Mouse (Mus musculus) hindbrain, embryonic 10.5 days (tissue): ENCODE data around the gene 1700025C18Rik. TPM values are rescaled to one million over a fixed set of nuclear protein-coding genes. Genes with fewer than 3 reads are reported as not detected.

Source experiments
- DNase-seq: peaks from one replicate; pipeline ENCODE4 v3.0.0-alpha.2; 2017; ENCODE audit warnings: low spot score
- H3K27ac ChIP-seq: fragments of 300-500 bp; sonication (generic); 2 replicates; pipeline ENCODE4 v1.5.1; 2016; ENCODE audit warnings: mild to moderate bottlenecking, moderate library complexity
- H3K27me3 ChIP-seq: fragments of 300-500 bp; sonication (generic); 2 replicates; pipeline ENCODE4 v1.6.1; 2016; ENCODE audit warnings: mild to moderate bottlenecking; ENCODE audit not compliant: poor library complexity, insufficient read depth, severe bottlenecking
- H3K36me3 ChIP-seq: fragments of 300-500 bp; sonication (generic); 2 replicates; pipeline ENCODE4 v1.6.1; 2016; ENCODE audit warnings: mild to moderate bottlenecking, moderate library complexity
- H3K4me1 ChIP-seq: fragments of 300-500 bp; sonication (generic); replicated peaks from 2 replicates; pipeline ENCODE4 v1.6.1; 2016; ENCODE audit warnings: mild to moderate bottlenecking
- H3K4me3 ChIP-seq: fragments of 300-500 bp; sonication (generic); 2 replicates; pipeline ENCODE4 v1.5.1; 2016; ENCODE audit warnings: mild to moderate bottlenecking, moderate library complexity
- H3K9me3 ChIP-seq: fragments of 300-500 bp; sonication (generic); 2 replicates; pipeline ENCODE4 v1.6.1; 2016; ENCODE audit warnings: mild to moderate bottlenecking, moderate library complexity
- WGBS: fragments of 180-500 bp; shearing (Covaris S2); methylation state at CpG from one replicate; pipeline ENCODE4 v1.1.7; 2016; 5-methylcytosine and 5-hydroxymethylcytosine counted together
- polyA plus RNA-seq: library from polyadenylated mRNA; unstranded; fragments of >200 nt; fragmentation: Nextera tagmentation; extraction: Ambion mirVana; gene quantifications from 2 replicates; pipeline ENCODE4 v1.2.1, GENCODE M21; 2016

The 1700025C18Rik gene
- polyA plus RNA-seq, result not detected in 2 replicates

DNA sequence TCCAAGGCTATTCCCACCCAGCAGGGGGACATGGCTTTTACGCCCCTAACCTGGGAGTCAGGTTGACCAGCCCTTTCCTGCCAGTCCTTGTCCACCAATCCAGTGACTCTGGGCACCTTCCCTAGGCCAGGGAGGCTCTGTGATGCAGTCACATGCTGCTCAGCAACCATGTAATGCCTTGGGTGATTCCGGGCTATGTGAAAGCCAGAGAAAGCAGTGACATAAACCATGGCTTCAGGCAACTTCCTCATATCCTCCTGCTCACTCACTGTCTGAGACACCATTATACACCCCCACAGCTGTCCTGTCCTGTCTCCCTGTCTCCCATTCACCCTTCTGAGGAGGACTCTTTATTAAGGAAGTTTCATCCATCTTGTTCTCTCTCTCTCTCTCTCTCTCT, at the start of gene 1700025C18Rik:
Gene 1700025C18Rik (minus strand): TSS at position 101 of the 400 bp plus-strand sequence.
- WGBS, result 86% methylated on average over 2 of the region's 2 CpGs
- Histone ChIP-seq H3K27ac (peak within 1 kb of the TSS; percentile 41; the same call in 1 of the 2 replicates), H3K27me3 (peaks cover 31% of the 10 kb centered on the region), H3K4me1 (peaks cover 30% of the 10 kb centered on the region), H3K36me3 (no peaks in the 10 kb centered on the region), H3K4me3 (no peak within 1 kb of the TSS), H3K9me3 (no peaks in the 10 kb centered on the region)
- no peak for DNase-seq

DNA sequence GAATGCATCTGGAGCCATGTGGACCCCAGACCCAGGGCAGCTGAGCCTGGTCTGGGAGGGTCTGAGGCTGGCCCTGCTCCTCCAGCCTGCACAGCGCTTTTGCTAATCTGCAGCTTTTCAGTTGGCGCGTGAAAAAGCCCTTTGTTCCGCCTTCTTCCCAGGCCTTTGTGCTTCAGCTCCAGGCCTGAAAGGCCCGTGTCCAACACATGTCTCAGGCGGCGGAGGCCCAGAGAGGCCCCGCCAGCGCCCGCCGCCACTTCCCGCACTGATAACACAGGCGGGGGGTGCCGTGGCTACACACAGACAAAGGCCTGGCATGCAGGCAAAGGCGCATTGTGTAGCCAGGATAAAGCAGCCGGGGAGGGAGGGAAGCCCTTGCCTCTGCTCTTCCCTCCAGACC, 45.5 kb upstream of the 1700025C18Rik start:
- Histone ChIP-seq H3K27ac (peak overlapping the region; percentile 93), H3K4me3 (peak overlapping the region; percentile 20; the same call in 1 of the 2 replicates), H3K36me3 (no peaks in the 10 kb centered on the region), H3K9me3 (no peaks in the 10 kb centered on the region), H3K4me1 (peaks cover 98% of the 10 kb centered on the region), H3K27me3 (peaks cover 40% of the 10 kb centered on the region)
- peak; percentile 90 for DNase-seq
- 5% methylated on average over 16 of the region's 16 CpGs for WGBS

DNA sequence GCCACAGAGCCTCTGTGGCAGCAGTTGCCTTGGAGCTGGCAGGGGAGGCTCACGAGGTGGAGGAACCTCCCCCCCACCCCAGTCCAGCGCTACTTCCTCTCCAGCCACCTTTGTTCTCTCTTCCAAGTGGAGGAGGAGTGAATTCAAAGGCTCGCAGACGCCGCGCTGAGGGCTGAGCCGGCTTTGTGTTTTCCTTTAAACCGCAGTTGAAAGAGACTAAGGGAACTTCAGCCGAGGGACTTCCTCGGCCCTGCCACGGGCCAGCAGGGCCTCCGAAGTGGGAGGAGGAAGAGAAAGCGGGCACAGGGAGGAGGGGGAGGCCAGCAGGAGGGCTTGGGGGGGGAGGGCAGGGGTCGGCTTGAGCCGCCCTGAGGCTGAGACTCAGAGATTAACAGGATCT, 43.0 kb upstream of the 1700025C18Rik start:
- 0% methylated on average over 15 of the region's 15 CpGs for WGBS
- Histone ChIP-seq H3K36me3 (no peaks in the 10 kb centered on the region), H3K27me3 (peaks cover 46% of the 10 kb centered on the region), H3K4me3 (peak overlapping the region; percentile 28), H3K4me1 (peaks cover 97% of the 10 kb centered on the region), H3K27ac (peak overlapping the region; percentile 93), H3K9me3 (no peaks in the 10 kb centered on the region)
- DNase-seq, result peak; percentile 86

DNA sequence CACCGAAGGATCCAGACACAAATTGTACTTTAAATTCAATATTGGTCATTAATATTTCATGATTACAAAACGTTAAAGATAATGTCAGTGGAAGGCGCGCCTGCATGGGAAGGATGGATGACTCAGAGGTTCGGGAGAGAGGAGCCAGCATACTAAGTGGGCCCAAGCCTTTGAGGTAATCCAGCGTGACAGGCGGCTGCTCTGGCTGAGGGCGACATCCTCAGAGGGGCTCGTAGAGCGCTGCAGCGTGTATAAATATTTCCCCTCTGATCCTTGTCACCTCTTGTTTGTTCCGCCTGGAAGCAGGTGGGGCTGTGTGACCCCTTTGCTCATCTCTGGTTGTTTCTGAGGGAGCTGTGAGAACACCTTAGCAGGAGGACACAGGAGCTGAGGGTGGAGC, 40.9 kb upstream of the 1700025C18Rik start:
- DNase-seq, result peak; percentile 58
- no peak overlapping the region for H3K4me3 ChIP-seq
- peaks cover 98% of the 10 kb centered on the region for H3K4me1 ChIP-seq
- no peaks in the 10 kb centered on the region for H3K36me3 ChIP-seq
- H3K27me3 ChIP-seq, result peaks cover 59% of the 10 kb centered on the region
- 17% methylated on average over 12 of the region's 12 CpGs for WGBS
- H3K9me3 ChIP-seq, result no peaks in the 10 kb centered on the region
- H3K27ac ChIP-seq, result peak overlapping the region; percentile 93

DNA sequence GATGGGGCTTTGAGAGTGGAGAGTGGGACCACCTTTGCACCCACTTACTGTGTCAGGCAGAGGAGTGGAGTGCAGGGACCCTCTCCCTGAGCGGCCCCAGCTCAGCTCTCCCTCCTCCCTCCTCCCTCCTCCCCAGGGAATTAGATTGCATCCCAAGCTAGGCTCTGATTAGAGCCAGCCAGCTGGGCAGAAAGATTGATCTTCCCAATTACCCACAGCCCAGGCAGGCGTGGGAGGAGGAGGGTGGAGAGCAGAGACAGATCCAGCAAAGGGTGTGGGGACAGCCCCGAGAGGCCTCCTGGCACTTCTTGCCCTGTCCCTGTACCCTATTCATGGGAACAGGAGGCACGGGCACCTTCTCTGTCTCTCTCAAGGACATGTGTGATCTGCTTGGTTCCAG, 38.6 kb upstream of the 1700025C18Rik start:
- Histone ChIP-seq H3K27ac (peak overlapping the region; percentile 93), H3K27me3 (peaks cover 71% of the 10 kb centered on the region)
- 57% methylated on average over 4 of the region's 4 CpGs for WGBS

DNA sequence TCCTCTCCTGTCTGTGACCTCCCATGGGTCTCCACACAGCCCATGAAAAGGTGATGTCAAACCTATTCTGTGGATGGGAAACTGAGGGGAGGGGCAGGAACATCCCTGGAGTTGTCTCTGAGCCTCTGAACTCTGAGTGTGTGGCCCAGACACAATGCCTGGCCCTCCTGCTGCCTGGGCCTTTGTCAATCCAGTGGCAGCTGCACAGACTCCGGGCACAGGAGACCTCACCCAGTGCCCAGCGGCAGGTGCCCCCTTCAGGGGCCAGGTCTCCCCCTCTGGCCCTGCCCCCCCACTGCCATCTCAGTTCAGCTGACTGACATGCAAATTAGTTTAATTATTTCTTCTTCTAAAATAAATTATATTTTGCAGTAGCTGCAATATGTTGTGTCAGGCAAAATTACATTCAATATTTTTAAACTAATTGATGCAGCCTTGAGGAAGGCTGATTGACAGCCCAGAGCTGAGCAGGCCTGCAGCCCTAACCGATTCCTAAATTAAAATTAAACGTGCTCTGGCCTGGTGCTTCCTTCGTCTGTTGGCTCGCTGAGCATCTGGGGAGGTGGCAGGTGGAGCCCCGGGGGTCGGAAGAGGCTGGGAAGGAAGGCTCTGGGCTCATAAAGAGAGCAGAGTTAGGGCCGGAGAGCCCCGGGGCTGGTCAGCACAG, 36.5 kb upstream of the 1700025C18Rik start:
- Histone ChIP-seq H3K27me3 (peaks cover 68% of the 10 kb centered on the region), H3K4me3 (no peak overlapping the region), H3K9me3 (no peaks in the 10 kb centered on the region), H3K27ac (peak overlapping the region; percentile 83), H3K4me1 (peaks cover 66% of the 10 kb centered on the region), H3K36me3 (peaks cover 12% of the 10 kb centered on the region)
- 27% methylated on average over 10 of the region's 10 CpGs for WGBS
- no peak for DNase-seq

More for the DNA sequence above, 38.6 kb upstream of the 1700025C18Rik start:
- DNase-seq, result no peak
- Histone ChIP-seq H3K4me1 (peaks cover 88% of the 10 kb centered on the region), H3K9me3 (no peaks in the 10 kb centered on the region), H3K36me3 (no peaks in the 10 kb centered on the region), H3K4me3 (no peak overlapping the region)

DNA sequence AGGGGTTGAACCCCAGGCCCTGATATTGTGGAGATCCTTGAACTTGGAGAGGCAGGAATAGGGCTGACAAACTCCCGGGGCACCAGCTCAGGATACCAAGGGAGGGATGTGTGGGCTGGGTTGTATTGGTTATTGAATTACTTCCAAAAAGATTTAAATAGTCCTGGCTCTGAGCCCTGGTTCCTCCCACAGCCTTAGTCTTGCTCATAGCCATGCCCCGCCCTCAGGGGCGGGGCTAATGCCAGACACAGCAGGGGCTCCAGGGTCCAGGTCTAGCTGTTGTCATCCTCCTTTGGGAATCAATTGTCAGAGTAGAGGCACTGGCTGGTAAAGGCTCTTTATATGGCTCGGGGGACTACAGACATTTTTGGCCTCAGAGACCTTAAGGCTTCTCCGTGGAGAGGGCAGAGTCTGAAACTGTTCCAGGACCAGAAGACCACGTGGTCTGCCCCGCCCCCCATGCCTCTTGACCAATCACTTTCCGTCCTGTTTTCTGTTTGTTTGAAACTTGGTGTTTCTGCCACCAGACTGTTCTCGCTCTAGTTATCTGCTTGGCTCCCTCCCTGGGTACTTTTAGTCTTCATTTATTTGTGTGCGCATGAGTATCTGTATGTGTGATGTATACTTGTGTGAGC, 30.8 kb upstream of the 1700025C18Rik start:
- Histone ChIP-seq H3K4me3 (no peak overlapping the region), H3K27me3 (peaks cover 64% of the 10 kb centered on the region), H3K4me1 (peaks cover 54% of the 10 kb centered on the region), H3K9me3 (no peaks in the 10 kb centered on the region), H3K36me3 (peaks cover 14% of the 10 kb centered on the region), H3K27ac (0 out of 2 replicates have a peak overlapping the region, but pooled peaks have one; percentile 24)
- DNase-seq, result peak; percentile 49
- WGBS, result 33% methylated on average over 10 of the region's 10 CpGs

DNA sequence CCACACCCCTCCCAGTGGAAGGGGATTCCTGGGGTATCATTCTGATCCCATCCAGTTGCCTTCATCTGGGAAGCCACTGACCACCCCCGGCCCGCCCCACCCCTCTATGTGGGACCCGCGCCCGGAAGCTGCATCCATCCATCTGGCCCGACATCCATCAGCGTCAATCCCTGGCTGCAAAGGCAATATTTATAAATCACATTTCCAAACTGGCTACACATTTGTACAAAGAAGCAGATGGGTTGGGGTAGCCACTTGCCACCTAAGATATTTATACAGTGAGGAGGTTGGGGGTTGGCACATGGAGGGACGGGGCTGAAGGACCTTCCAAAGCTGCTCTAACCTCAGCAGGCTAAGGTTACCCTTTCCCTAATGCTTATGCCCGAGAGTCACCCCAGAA, 30.2 kb upstream of the 1700025C18Rik start:
- no peak for DNase-seq
- H3K27ac ChIP-seq, result 0 out of 2 replicates have a peak overlapping the region, but pooled peaks have one; percentile 24
- H3K27me3 ChIP-seq, result peaks cover 64% of the 10 kb centered on the region
- peaks cover 14% of the 10 kb centered on the region for H3K36me3 ChIP-seq
- peaks cover 52% of the 10 kb centered on the region for H3K4me1 ChIP-seq
- WGBS, result 79% methylated on average over 9 of the region's 9 CpGs
- no peak overlapping the region for H3K4me3 ChIP-seq
- no peaks in the 10 kb centered on the region for H3K9me3 ChIP-seq

DNA sequence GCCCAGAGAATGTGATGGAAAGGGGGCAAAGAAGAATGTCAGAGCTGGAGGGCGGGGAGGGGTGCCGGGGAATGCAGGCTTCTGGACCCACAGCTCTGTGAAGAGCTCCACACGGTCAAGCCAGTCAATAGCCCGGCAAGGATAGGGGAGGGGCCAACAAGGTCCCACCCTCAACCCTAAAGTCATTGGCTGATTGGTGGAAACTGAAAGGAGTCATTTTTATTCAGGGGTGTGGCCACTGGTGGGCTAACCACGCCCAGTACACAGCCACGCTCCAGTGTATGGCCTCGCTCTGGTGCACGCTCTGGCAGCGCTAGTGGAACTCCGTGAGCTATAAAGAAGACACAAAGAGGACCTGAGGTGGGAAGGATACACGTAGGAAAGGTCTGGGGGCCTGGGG, 23.2 kb upstream of the 1700025C18Rik start:
- Histone ChIP-seq H3K27ac (no peak overlapping the region), H3K4me1 (peaks cover 55% of the 10 kb centered on the region), H3K27me3 (peaks cover 98% of the 10 kb centered on the region), H3K9me3 (no peaks in the 10 kb centered on the region), H3K4me3 (no peak overlapping the region), H3K36me3 (no peaks in the 10 kb centered on the region)
- 22% methylated on average over 11 of the region's 11 CpGs for WGBS
- DNase-seq, result peak; percentile 72

DNA sequence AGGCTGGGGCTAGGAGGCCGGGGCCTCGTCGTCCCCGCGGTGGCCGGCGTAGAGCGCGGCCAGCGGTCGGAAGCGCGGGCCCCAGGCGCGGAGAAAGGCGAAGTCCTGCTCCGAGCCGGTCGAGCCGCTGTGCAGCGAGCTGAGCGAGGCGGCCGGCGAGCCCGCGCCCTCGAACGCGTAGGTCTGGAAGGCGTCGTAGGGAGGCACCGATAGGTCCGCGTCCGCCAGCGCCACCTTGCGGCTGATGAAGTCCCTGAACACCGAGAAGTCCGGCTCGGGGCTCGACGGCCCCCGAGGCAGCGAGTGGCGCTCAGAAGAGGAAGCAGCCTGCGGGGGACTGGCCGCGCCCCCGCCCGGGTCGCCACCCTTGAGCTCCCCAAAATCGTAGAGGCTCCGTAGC, 21.6 kb upstream of the 1700025C18Rik start:
- Histone ChIP-seq H3K4me1 (peaks cover 60% of the 10 kb centered on the region), H3K27me3 (peaks cover 100% of the 10 kb centered on the region), H3K4me3 (peak overlapping the region; percentile 31), H3K27ac (peak overlapping the region; percentile 47), H3K36me3 (no peaks in the 10 kb centered on the region), H3K9me3 (no peaks in the 10 kb centered on the region)
- peak; percentile 88 for DNase-seq
- 1% methylated on average over 54 of the region's 54 CpGs for WGBS

DNA sequence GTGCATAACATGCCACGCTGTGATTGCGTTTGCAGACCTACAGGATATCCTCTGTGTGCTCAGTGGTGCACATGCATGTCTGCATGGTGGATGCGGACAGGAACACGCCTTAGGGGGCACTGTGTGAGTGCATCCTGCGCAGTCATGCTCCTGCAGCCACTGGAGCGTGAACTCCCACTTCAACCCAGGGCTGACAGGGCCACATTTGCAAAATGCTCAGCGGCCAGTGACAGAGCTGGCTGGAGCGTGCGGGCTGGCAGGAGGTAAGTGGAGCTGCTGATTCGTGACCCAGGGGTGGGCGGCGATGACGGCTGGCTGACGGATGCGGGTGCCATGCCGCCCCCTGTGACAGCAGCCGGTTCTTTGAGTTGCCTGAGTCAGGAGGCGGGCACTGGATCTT, 16.0 kb upstream of the 1700025C18Rik start:
- peaks cover 94% of the 10 kb centered on the region for H3K27me3 ChIP-seq
- WGBS, result 19% methylated on average over 18 of the region's 18 CpGs
- DNase-seq, result peak; percentile 34
- no peaks in the 10 kb centered on the region for H3K36me3 ChIP-seq
- peak overlapping the region; percentile 21; the same call in 1 of the 2 replicates for H3K4me3 ChIP-seq
- 0 out of 2 replicates have a peak overlapping the region, but pooled peaks have one; percentile 40 for H3K27ac ChIP-seq
- H3K9me3 ChIP-seq, result no peaks in the 10 kb centered on the region
- H3K4me1 ChIP-seq, result peaks cover 30% of the 10 kb centered on the region

DNA sequence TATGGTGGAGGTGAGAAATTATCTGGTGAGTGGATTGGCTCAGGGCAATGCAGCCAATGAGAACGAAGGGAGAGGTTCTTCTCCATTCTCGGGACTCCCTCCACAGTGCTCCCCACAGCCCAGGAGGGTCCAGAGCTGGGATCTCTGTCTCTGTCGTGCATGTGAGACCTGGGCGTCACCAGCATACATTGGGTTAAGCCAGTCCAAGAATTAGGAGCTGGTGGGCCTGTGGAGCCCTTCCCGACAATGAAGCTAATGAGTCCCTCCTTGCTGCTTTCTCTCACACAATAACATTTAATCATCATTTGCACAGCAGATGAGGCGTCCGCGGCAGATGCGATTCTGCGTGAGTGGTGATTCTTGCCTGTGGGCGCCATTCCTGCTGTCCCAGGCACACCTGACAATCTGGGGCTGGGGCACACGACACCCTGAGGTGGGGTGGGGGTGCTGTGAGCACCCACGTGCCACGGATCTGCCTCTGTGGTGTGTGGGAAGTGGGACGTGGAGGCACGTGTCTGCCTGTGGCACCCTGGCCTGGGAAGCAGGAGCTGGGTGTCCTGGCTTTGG, 15.0 kb upstream of the 1700025C18Rik start:
- Histone ChIP-seq H3K27me3 (peaks cover 92% of the 10 kb centered on the region), H3K4me3 (no peak overlapping the region), H3K27ac (no peak overlapping the region), H3K4me1 (peaks cover 40% of the 10 kb centered on the region), H3K9me3 (no peaks in the 10 kb centered on the region), H3K36me3 (no peaks in the 10 kb centered on the region)
- no peak for DNase-seq
- WGBS, result 75% methylated on average over 16 of the region's 16 CpGs

DNA sequence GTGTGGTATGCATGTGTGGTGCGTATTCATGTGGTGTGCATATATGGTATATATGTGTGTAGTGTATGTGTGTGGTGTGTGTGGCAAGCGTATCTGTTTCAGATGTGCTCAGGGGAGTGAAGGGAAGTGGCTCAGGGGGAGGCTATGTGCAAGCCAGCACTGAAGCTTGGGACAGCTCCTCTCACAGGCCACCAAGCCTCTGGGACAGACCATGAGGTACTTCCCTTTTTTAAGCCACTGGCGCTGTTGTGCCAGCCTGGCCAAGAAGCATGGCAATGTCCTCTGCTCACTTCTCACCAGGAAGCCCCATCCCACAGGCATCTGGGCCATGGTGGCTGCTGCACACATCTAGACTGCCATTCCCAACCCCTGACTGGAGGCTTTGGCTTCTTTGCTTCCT, 12.4 kb upstream of the 1700025C18Rik start:
- Histone ChIP-seq H3K4me1 (peaks cover 49% of the 10 kb centered on the region), H3K27ac (no peak overlapping the region), H3K4me3 (no peak overlapping the region), H3K27me3 (peaks cover 89% of the 10 kb centered on the region), H3K9me3 (no peaks in the 10 kb centered on the region), H3K36me3 (no peaks in the 10 kb centered on the region)
- DNase-seq, result no peak
- WGBS, result 82% methylated on average over 3 of the region's 3 CpGs
